ENCODE assay signal across 19 mouse cellular contexts in the genomic region with DNA sequence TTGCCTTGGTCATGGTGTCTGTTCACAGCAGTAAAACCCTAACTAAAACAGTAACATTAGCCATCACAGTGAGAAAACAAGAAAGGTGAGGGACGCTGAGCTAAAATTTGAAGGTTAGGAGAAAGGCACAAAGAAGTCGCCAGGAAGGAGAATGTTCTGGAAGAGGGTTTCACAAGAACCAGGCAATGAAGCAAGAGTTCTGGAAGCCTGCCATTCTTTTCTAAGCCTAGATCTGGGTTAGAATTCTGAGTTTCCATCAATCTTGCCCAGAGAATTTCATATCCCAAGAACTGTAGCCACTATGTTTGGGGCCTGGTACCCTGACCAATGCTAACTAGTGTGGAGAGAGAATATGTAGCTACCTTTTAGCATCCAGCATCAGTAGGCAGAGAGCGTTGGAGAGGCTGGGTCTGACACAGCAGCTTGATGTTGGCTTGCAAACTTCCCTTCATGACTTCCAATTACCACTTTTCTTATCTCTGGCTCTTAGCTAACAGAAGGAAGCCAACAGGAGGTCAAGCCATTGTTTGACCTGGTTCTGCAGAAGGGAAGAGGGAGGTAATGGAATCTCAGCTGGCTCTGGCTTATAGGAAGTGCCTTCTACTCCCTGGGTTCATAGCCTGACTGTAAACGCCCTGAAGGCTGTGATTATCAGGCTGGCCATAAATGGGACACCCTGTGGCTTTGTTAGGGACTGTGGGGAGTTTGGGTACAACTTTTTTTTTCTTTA.
DNase-seq lines count a peak whose midpoint lies in the region; ATAC-seq and TF ChIP-seq lines count a peak whose summit lies in the region.
"Had no signal": no experiment of that assay in that cellular context is flagged by ENCODE, and none has a peak within 500 bp of the region (broad histone marks: within the 10 kb centered on the region; RNA-seq: fewer than 3 reads in every experiment).

No protein-coding gene starts in this region.

- ATAC-seq in kidney, embryonic 16.5 days (ENCODE audit: low FRiP score, low TSS enrichment) = no peak
- ATAC-seq: forebrain, embryonic 13.5 days; inflammation-experienced regulatory T-cells, adult 6 months had no signal

- H3K27me3 ChIP-seq in kidney, adult 2 months (replicated peaks; ENCODE audit: control insufficient read depth, insufficient read depth, low read length) = no peaks in the 10 kb centered on the region
- no peaks in the 10 kb centered on the region for H3K27me3 ChIP-seq in kidney, embryonic 16.5 days (ENCODE audit: insufficient read depth, low read length)
- H3K27me3 ChIP-seq: embryonic facial prominence, embryonic 12.5 days; forebrain, embryonic 13.5 days; hindbrain, embryonic 13.5 days; stomach, embryonic 15.5 days had no signal

- H3K4me3 ChIP-seq in kidney, adult 2 months (ENCODE audit: insufficient read depth, low read depth, low read length) = no peak overlapping the region
- no peak overlapping the region for H3K4me3 ChIP-seq in kidney, embryonic 16.5 days (ENCODE audit: low read length)
- H3K4me3 ChIP-seq: embryonic facial prominence, embryonic 12.5 days; erythroblast, embryonic 14.5 days; forebrain, embryonic 13.5 days; hindbrain, embryonic 13.5 days; stomach, embryonic 15.5 days had no signal

- no peak overlapping the region for H3K4me2 ChIP-seq in kidney, embryonic 16.5 days (replicated peaks; ENCODE audit: low read depth, low read length)
- H3K4me2 ChIP-seq: embryonic facial prominence, embryonic 12.5 days; forebrain, embryonic 13.5 days; hindbrain, embryonic 13.5 days; midbrain, embryonic 11.5 days; stomach, embryonic 15.5 days had no signal

- no peak for TF ChIP-seq POLR2A in kidney, adult 2 months (IDR thresholded peaks at IDR 0.05; ENCODE audit: low read depth, low read length)

- DNase-seq in heart, adult 11 months = peak; percentile 94
- DNase-seq in heart, postnatal 25 days (ENCODE audit: low spot score) = no peak
- peak; percentile 44 for DNase-seq in kidney, adult 2 months
- DNase-seq in adipocyte (ENCODE audit: low spot score) = peak; percentile 57
- peak; percentile 19 to 40 for DNase-seq in heart, postnatal 36 days
- no peak for DNase-seq in cerebellum, adult 9-11 months
- DNase-seq: cerebellum, adult 8-10 months; retina, postnatal 1 day; thymus, adult 2 months had no signal

- H3K36me3 ChIP-seq in kidney, adult 2 months (ENCODE audit: control insufficient read depth, insufficient read depth, low read length) = no peaks in the 10 kb centered on the region
- no peaks in the 10 kb centered on the region for H3K36me3 ChIP-seq in kidney, embryonic 16.5 days (ENCODE audit: insufficient read depth, low read length)
- H3K36me3 ChIP-seq: embryonic facial prominence, embryonic 12.5 days; hindbrain, embryonic 13.5 days; stomach, embryonic 15.5 days had no signal

- H3K9ac ChIP-seq in kidney, embryonic 16.5 days (replicated peaks; ENCODE audit: low read length) = no peak overlapping the region
- H3K9ac ChIP-seq: embryonic facial prominence, embryonic 12.5 days; forebrain, embryonic 13.5 days; hindbrain, embryonic 13.5 days; liver, embryonic 14.5 days; stomach, embryonic 15.5 days had no signal

- TF ChIP-seq CTCF in kidney, adult 2 months (conservative IDR thresholded peaks at IDR 0.05; ENCODE audit: insufficient read depth, insufficient read length, low read depth, low read length) = no peak

- no peaks in the 10 kb centered on the region; the same call in 1 of the 2 replicates for H3K9me3 ChIP-seq in kidney, embryonic 16.5 days (ENCODE audit: low read length)
- H3K9me3 ChIP-seq: embryonic facial prominence, embryonic 12.5 days; forebrain, embryonic 13.5 days; hindbrain, embryonic 13.5 days; stomach, embryonic 15.5 days had no signal

- 81% methylated on average over 4 of the region's 4 CpGs for WGBS in kidney, adult 2 months
- WGBS in kidney, embryonic 16.5 days = 78% methylated on average over 4 of the region's 4 CpGs

- H3K27ac ChIP-seq in kidney, adult 2 months (ENCODE audit: insufficient read depth, low read depth, low read length) = no peak overlapping the region
- H3K27ac ChIP-seq in kidney, embryonic 16.5 days (ENCODE audit: low read length) = no peak overlapping the region
- H3K27ac ChIP-seq: embryonic facial prominence, embryonic 12.5 days; forebrain, embryonic 13.5 days; hindbrain, embryonic 13.5 days; liver, embryonic 14.5 days; macrophage; stomach, embryonic 15.5 days had no signal

- no peaks in the 10 kb centered on the region for H3K4me1 ChIP-seq in kidney, adult 2 months (ENCODE audit: control insufficient read depth, insufficient read depth, low read length)
- H3K4me1 ChIP-seq in kidney, embryonic 16.5 days (ENCODE audit: insufficient read depth, low read length) = peaks cover 16% of the 10 kb centered on the region
- H3K4me1 ChIP-seq: forebrain, embryonic 13.5 days; stomach, embryonic 15.5 days had no signal

- intact Hi-C loops in heart, postnatal 25 days (cut with DNase I) = no loop called here
- intact Hi-C loops in heart, postnatal 36 days (cut with DNase I) = no loop called here

Comparison
In these comparisons a context has a peak if more than half of its experiments do, and no peak if none do; other contexts are left out.
1. DNase-seq: peak in heart, adult 11 months (single experiment), kidney, adult 2 months (single experiment), adipocyte (single experiment) and heart, postnatal 36 days (2 of 2); none in heart, postnatal 25 days (single experiment) and cerebellum, adult 9-11 months (single experiment).